Mouse (Mus musculus): ENCODE results near the gene Rhod. TPM values are rescaled to one million over a fixed set of nuclear protein-coding genes. Genes with fewer than 3 reads are reported as not detected.
"Not testable (repeated sequence)": the region's sequence is repeated elsewhere in the genome, so short reads cannot be mapped to it uniquely, and the experiment has no call there.

The Rhod gene
- total RNA-seq, 4 experiments from 2014 or later = 0.74 to 1.1 (median 0.85) TPM

GRCm38 (mm10) chr19:4414631-4415030 is 24.6 kb downstream of the Rhod start:
- no peak for DNase-seq (ENCODE audit: low spot score in 2 of 2)

GRCm38 (mm10) chr19:4409062-4409461 is 30.2 kb downstream of the Rhod start:
- no peak for DNase-seq (ENCODE audit: low spot score in 2 of 2)

- no peak for DNase-seq (ENCODE audit: low spot score in 2 of 2)
Measured at GRCm38 (mm10) chr19:4404840-4405239, 34.4 kb downstream of the Rhod start.

GRCm38 (mm10) chr19:4398959-4399358 is 40.3 kb downstream of the Rhod start:
- DNase-seq (ENCODE audit: low spot score in 2 of 2) = no peak

GRCm38 (mm10) chr19:4398630-4398948 is 40.6 kb downstream of the Rhod start:
- DNase-seq (ENCODE audit: low spot score in 2 of 2) = no peak

GRCm38 (mm10) chr19:4397798-4398629 is 41.2 kb downstream of the Rhod start, which contains the start of gene Kdm2a:
Kdm2a (minus strand) TSS chr19:4398285.
- DNase-seq (ENCODE audit: low spot score in 2 of 2) = peak; percentile 35 to 44

- DNase-seq (ENCODE audit: low spot score in 2 of 2) = peak; percentile 92 to 95
Measured at GRCm38 (mm10) chr19:4396998-4397797, 42.0 kb downstream of the Rhod start.

- DNase-seq (ENCODE audit: low spot score in 2 of 2) = peak; percentile 14 to 15
Measured at GRCm38 (mm10) chr19:4396081-4396997, 42.9 kb downstream of the Rhod start.

GRCm38 (mm10) chr19:4387276-4387675 is 52.0 kb downstream of the Rhod start:
- no peak for DNase-seq (ENCODE audit: low spot score in 2 of 2)

- no peak for DNase-seq (ENCODE audit: low spot score in 2 of 2)
Measured at GRCm38 (mm10) chr19:4385026-4385425, 54.2 kb downstream of the Rhod start.

- no peak for DNase-seq (ENCODE audit: low spot score in 2 of 2)
Measured at GRCm38 (mm10) chr19:4384322-4384721, 54.9 kb downstream of the Rhod start.

GRCm38 (mm10) chr19:4383306-4383705 is 55.9 kb downstream of the Rhod start:
- DNase-seq (ENCODE audit: low spot score in 2 of 2) = no peak

GRCm38 (mm10) chr19:4382303-4382702 is 56.9 kb downstream of the Rhod start:
- not testable (repeated sequence) for DNase-seq (ENCODE audit: low spot score in 2 of 2)

Other genes starting within 250 kb of the Rhod start
- gene Tbc1d10c, start 248.1 kb downstream of the Rhod start, total RNA-seq (2022) = 1 to 10 TPM in 3 of 4 experiments, under 1 TPM in 1; 0.66 to 2.0 (median 1.4) TPM
- gene Ppp1ca, start 247.4 kb downstream of the Rhod start, total RNA-seq (2022) = 100 to 1,000 TPM; 255 to 271 (median 266) TPM
- gene Rad9a, start 237.8 kb downstream of the Rhod start, total RNA-seq (2022) = 10 to 100 TPM in 2 of 4 experiments, 1 to 10 TPM in 2; 8.7 to 11.6 (median 9.7) TPM
- 1 to 10 TPM in 3 of 4 experiments, under 1 TPM in 1; 0.70 to 3.3 (median 1.9) TPM for gene Clcf1, start 225.2 kb downstream of the Rhod start, total RNA-seq (2022)
- gene AC109138.7, start 225.1 kb downstream of the Rhod start, total RNA-seq (2022) = not detected
- 10 to 100 TPM; 13.3 to 25.1 (median 18.5) TPM for gene Pold4, start 207.5 kb downstream of the Rhod start, total RNA-seq (2022)
- 10 to 100 TPM; 64.8 to 79.5 (median 68.0) TPM for gene Ssh3, start 170.3 kb downstream of the Rhod start, total RNA-seq (2022)
- 10 to 100 TPM; 60.3 to 77.2 (median 67.3) TPM for gene Ankrd13d, start 156.3 kb downstream of the Rhod start, total RNA-seq (2022)
- 100 to 1,000 TPM; 174 to 191 (median 186) TPM for gene Grk2, start 133.2 kb downstream of the Rhod start, total RNA-seq (2022)
- gene Kdm2a, start 41.1 kb downstream of the Rhod start, total RNA-seq (2022) = 10 to 100 TPM; 79.2 to 87.3 (median 84.4) TPM
- gene Syt12, start 38.0 kb upstream of the Rhod start, total RNA-seq (2022) = 10 to 100 TPM; 29.2 to 31.3 (median 30.2) TPM
- gene 2010003K11Rik, start 59.2 kb upstream of the Rhod start, total RNA-seq (2022) = not detected
- gene Pcx, start 71.0 kb upstream of the Rhod start, total RNA-seq (2022) = 10 to 100 TPM; 64.5 to 72.7 (median 68.1) TPM
- gene Lrfn4, start 176.2 kb upstream of the Rhod start, total RNA-seq (2022) = 10 to 100 TPM; 31.0 to 34.7 (median 32.0) TPM
- gene Rce1, start 186.2 kb upstream of the Rhod start, total RNA-seq (2022) = 10 to 100 TPM; 22.7 to 26.4 (median 22.7) TPM